Mouse (Mus musculus): ENCODE data around the gene Usp50.

GRCm38 (mm10) chr2:126682937-126683336 lies 100.3 kb downstream of the Usp50 start:
- no peak for TF ChIP-seq CTCF (IDR thresholded peaks at IDR 0.05; ENCODE audit: borderline replicate concordance, extremely low read depth, insufficient read depth, insufficient read length)
- no peak for TF ChIP-seq POLR2A (IDR thresholded peaks at IDR 0.05; ENCODE audit: borderline replicate concordance, extremely low read depth, insufficient read depth, insufficient read length, poor library complexity, severe bottlenecking)
